Mouse (Mus musculus) kidney, adult 2 months (tissue): ENCODE measurements at regions not wholly inside any gene's neighbourhood (a gene's known extent, or its start where the extent isn't known, plus 50 kb on each side); places are given as distances from the start of the nearest gene placed in this dataset.

Source experiments
- CTCF ChIP-seq: fragments of 200-500 bp; conservative IDR thresholded peaks from 2 replicates; pipeline ENCODE4 v1.5.1; 2011; ENCODE audit warnings: low read depth, mild to moderate bottlenecking, control low read depth, low read length, moderate library complexity, mixed read lengths; ENCODE audit not compliant: insufficient read depth, insufficient read length
- POLR2A ChIP-seq: fragments of 200-500 bp; IDR thresholded peaks from one replicate; pipeline ENCODE4 v1.6.1; 2011; ENCODE audit warnings: low read depth, low read length, control low read depth

- TF ChIP-seq CTCF: no peak
- TF ChIP-seq POLR2A: no peak
Measured at GRCm38 (mm10) chr12:80013904-80014597, 98.8 kb downstream of the Zfp36l1 start.
